Mouse (Mus musculus) kidney, adult 2 months (tissue): ENCODE measurements around the gene Dop1a. TPM values are rescaled to one million over a fixed set of nuclear protein-coding genes. Genes with fewer than 3 reads are reported as not detected.

Experiments used
- DNase-seq: peaks from one replicate; pipeline ENCODE4 v3.0.0; 2021
- H3K27ac ChIP-seq: fragments of 200-500 bp; 2 replicates; pipeline ENCODE4 v1.5.1; 2012; ENCODE audit warnings: low read depth, low read length, control low read depth, inconsistent platforms; ENCODE audit not compliant: insufficient read depth
- H3K27me3 ChIP-seq: fragments of 200-500 bp; replicated peaks from 2 replicates; pipeline ENCODE4 v1.6.1; 2012; ENCODE audit warnings: mild to moderate bottlenecking, moderate library complexity, low read length, inconsistent platforms; ENCODE audit not compliant: control insufficient read depth, insufficient read depth
- H3K36me3 ChIP-seq: fragments of 200-500 bp; 2 replicates; pipeline ENCODE4 v1.6.1; 2012; ENCODE audit warnings: mild to moderate bottlenecking, moderate library complexity, low read length, inconsistent platforms; ENCODE audit not compliant: control insufficient read depth, insufficient read depth
- H3K4me1 ChIP-seq: fragments of 200-500 bp; 2 replicates; pipeline ENCODE4 v1.6.1; 2011; ENCODE audit warnings: low read length; ENCODE audit not compliant: control insufficient read depth, insufficient read depth
- H3K4me3 ChIP-seq: fragments of 200-500 bp; 2 replicates; pipeline ENCODE4 v1.5.1; 2011; ENCODE audit warnings: mild to moderate bottlenecking, low read depth, low read length, control low read depth; ENCODE audit not compliant: insufficient read depth
- CTCF ChIP-seq: fragments of 200-500 bp; conservative IDR thresholded peaks from 2 replicates; pipeline ENCODE4 v1.5.1; 2011; ENCODE audit warnings: low read depth, mild to moderate bottlenecking, control low read depth, low read length, moderate library complexity, mixed read lengths; ENCODE audit not compliant: insufficient read depth, insufficient read length
- POLR2A ChIP-seq: fragments of 200-500 bp; IDR thresholded peaks from one replicate; pipeline ENCODE4 v1.6.1; 2011; ENCODE audit warnings: low read depth, low read length, control low read depth
- WGBS: fragments of 180-500 bp; shearing (Covaris S2); methylation state at CpG from one replicate; pipeline ENCODE4 v1.1.7; 2018; 5-methylcytosine and 5-hydroxymethylcytosine counted together
- polyA plus RNA-seq: library from polyadenylated mRNA; depleted of rRNA; stranded (reverse); fragments of >200 nt; gene quantifications from 2 replicates; pipeline ENCODE4 v1.2.3, GENCODE M21; 2012

Dop1a gene
- polyA plus RNA-seq, 1 experiment: 9.0 TPM

DNA sequence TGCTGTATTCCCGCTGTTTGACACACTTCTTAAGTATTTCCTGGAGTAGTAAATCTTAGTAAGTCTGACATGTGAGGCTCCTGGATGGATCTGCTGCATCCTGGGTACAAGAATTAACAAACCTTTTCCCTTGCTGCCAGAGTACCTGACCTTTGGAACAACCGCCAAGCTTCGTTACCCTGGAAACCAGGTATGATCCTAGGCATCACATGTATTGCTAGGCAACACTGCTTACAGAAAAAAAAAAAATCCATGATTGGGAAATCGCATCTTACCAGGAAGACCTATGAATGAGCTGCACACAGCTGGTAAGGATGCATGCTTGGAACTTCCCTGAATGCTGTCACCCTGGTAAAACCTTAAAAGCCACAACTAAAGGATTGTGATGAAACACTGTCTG, 24.7 kb upstream of the Dop1a start:
- H3K27me3 ChIP-seq: no peaks in the 10 kb centered on the region
- no peaks in the 10 kb centered on the region for H3K36me3 ChIP-seq
- H3K27ac ChIP-seq: no peak overlapping the region
- H3K4me3 ChIP-seq: no peak overlapping the region
- DNase-seq: no peak
- no peaks in the 10 kb centered on the region for H3K4me1 ChIP-seq
- WGBS: 68% methylated on average over 4 of the region's 4 CpGs
- TF ChIP-seq CTCF (no peak), POLR2A (no peak)

DNA sequence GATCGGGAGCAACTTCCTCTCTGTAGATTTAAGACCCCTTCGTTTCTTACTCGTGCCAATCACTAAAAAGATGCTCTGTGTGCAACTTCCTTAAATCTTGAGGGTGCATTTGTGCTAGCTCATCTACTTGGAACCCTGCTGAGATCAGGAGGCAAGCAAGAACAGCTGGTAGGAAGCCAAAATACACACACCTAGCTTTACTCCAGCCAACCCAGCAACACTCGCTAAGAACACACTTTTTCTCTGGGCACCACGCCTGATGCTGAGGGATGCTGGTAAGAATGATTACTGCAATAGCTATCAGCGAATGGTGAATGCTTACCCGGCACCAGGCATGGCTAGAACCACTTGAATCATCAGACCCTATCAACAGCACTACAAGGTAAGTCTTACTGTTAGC, 20.1 kb upstream of the Dop1a start:
- Histone ChIP-seq H3K4me3 (no peak overlapping the region), H3K27me3 (no peaks in the 10 kb centered on the region), H3K27ac (no peak overlapping the region), H3K4me1 (no peaks in the 10 kb centered on the region), H3K36me3 (no peaks in the 10 kb centered on the region)
- TF ChIP-seq CTCF (no peak), POLR2A (no peak)
- 81% methylated on average over 7 of the region's 7 CpGs for WGBS
- DNase-seq: no peak

GRCm38 (mm10) chr9:86447431-86447830, 19.5 kb upstream of the Dop1a start:
- TF ChIP-seq CTCF (no peak), POLR2A (no peak)
- WGBS: 81% methylated on average over 8 of the region's 8 CpGs
- no peak overlapping the region for H3K4me3 ChIP-seq
- H3K27ac ChIP-seq: no peak overlapping the region
- no peaks in the 10 kb centered on the region for H3K27me3 ChIP-seq
- DNase-seq: no peak
- no peaks in the 10 kb centered on the region for H3K4me1 ChIP-seq
- H3K36me3 ChIP-seq: no peaks in the 10 kb centered on the region

GRCm38 (mm10) chr9:86449581-86449980, 17.4 kb upstream of the Dop1a start:
- H3K36me3 ChIP-seq: no peaks in the 10 kb centered on the region
- WGBS: 2% methylated on average over 11 of the region's 11 CpGs
- no peak overlapping the region for H3K27ac ChIP-seq
- TF ChIP-seq CTCF (peak; percentile 97), POLR2A (no peak)
- no peak overlapping the region for H3K4me3 ChIP-seq
- no peaks in the 10 kb centered on the region for H3K27me3 ChIP-seq
- peak; percentile 80 for DNase-seq
- H3K4me1 ChIP-seq: no peaks in the 10 kb centered on the region

DNA sequence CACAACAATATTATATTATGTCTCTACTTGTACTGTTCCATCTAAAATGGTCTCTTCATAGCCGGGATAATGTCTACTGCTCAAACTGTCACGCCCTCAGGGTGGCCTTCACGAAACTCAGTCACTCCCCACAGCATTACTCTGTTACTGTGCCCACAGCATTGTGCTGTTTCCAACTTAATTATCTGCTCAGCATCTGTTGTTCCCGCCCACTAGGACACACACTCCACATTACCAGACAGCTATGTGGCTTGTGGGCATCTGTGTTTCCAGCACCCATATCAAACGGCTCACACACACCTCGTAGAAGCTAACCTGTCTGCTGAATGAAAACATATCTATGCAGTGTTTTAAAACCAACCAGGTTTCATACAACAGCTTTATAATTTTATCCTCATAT, 15.9 kb upstream of the Dop1a start:
- Histone ChIP-seq H3K27me3 (no peaks in the 10 kb centered on the region), H3K4me1 (no peaks in the 10 kb centered on the region), H3K4me3 (no peak overlapping the region), H3K36me3 (no peaks in the 10 kb centered on the region), H3K27ac (no peak overlapping the region)
- 65% methylated on average over 6 of the region's 6 CpGs for WGBS
- TF ChIP-seq POLR2A (no peak), CTCF (no peak)
- DNase-seq: no peak

- 1% methylated on average over 13 of the region's 13 CpGs for WGBS
- DNase-seq: peak; percentile 45
- no peak for TF ChIP-seq POLR2A
- peak; percentile 85 for TF ChIP-seq CTCF
- H3K36me3 ChIP-seq: no peaks in the 10 kb centered on the region
- no peaks in the 10 kb centered on the region for H3K4me1 ChIP-seq
- H3K27ac ChIP-seq: no peak overlapping the region
- no peak overlapping the region for H3K4me3 ChIP-seq
- no peaks in the 10 kb centered on the region for H3K27me3 ChIP-seq
Measured at GRCm38 (mm10) chr9:86451617-86452016, 15.3 kb upstream of the Dop1a start.

- no peak for DNase-seq
- no peaks in the 10 kb centered on the region for H3K27me3 ChIP-seq
- WGBS: 84% methylated on average over 3 of the region's 3 CpGs
- no peaks in the 10 kb centered on the region for H3K4me1 ChIP-seq
- no peaks in the 10 kb centered on the region for H3K36me3 ChIP-seq
- TF ChIP-seq POLR2A: no peak
- no peak for TF ChIP-seq CTCF
- no peak overlapping the region for H3K27ac ChIP-seq
- H3K4me3 ChIP-seq: no peak overlapping the region
Measured at GRCm38 (mm10) chr9:86453626-86454025, 13.3 kb upstream of the Dop1a start.
